Mouse (Mus musculus) gastrocnemius, adult 18-20 months (tissue): ENCODE measurements at regions not wholly inside any gene's neighbourhood (a gene's known extent, or its start where the extent isn't known, plus 50 kb on each side); places are given as distances from the start of the nearest gene placed in this dataset.

Experiments used
- DNase-seq: peaks from one replicate; pipeline ENCODE4 v3.0.0; 2021; ENCODE audit warnings: low spot score

DNA sequence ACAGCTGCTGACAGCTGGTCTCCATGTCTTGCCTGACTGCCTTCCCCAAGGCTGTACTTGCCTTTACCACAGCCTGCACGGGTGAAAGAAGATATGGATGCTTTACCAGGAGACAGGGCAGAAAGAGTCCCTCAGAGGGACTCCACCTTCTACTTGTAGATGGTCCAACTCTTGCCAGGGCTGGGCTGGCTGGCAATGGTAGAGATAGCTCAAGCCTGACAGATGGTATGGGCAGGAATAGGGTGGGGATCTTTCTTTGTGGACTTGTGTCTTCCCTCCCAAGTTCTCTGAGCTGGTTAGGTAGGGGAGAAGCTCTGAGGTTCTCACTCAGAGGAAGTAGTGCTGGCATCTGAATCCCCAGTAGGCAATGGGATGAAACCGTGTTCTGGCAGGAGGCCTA is 93.9 kb upstream of the Ret start:
- no peak for DNase-seq

DNA sequence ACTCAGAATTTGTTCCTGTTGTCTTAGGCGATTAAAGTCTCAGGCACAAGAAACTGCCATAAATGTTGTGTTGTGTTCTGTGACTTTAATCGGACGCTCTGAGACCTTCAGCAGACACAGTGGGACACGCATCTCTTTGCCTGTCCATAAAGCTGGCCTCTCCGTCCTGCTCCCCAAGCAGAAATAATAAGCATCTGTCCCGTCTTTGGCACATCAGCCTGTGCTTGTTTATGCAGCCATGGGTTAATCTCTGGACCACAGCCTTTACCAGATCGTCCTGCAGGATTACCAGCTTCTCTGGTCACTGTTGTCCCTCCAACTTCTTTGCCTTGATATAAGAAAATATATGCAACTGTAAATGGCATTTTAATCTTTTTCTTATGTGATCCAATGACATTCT is 87.7 kb upstream of the Ret start:
- DNase-seq, result no peak

DNA sequence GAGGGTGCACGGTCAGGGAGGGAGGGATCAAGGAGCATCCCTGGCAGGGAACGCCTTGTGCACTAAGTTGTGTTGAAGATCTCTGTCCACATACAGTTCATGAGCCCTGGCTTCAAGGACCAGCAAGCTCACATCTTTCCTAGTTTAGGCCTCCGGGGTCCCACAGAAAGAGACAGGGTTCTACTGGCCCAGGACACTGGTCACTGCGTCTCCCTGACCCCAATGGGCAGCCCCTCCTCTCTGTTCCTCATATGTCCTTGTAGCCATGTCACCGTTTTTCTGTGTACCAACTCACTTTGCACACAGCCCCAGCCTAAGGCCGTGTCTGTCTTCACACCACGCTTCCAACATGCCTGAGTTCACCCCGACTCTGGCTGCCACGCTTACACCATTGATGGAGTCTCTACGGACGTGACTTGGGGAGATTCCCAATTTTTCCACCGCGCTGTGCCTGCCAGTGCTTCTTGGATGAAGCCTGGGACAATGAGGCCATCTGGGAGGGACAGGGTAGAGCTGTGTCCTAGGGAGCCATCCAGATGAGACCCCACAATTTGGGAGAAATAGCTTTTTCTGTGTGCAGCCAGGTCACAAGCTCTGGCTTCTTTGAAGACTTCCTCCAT is 86.5 kb upstream of the Ret start:
- no peak for DNase-seq

DNA sequence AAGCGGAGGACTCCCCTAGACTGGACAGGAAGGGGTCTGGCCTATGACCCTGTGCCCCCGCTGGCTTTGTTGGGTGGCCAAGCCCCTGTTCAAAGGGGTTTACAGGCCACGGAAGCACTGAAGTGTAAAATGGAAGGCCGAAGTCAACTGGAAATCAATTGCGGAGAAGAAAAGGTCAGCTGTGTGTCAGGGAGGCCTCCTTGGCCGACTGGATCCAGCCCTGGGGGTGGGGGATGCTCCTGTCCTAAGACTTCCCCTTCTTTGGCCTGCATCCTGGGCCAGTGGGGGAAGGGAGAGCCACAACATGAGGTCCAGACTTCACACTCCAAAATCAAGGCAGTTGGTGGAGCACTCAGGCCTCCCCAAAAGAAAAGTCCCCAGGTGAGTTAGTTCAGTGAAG is 66.4 kb upstream of the Ret start:
- no peak for DNase-seq

DNA sequence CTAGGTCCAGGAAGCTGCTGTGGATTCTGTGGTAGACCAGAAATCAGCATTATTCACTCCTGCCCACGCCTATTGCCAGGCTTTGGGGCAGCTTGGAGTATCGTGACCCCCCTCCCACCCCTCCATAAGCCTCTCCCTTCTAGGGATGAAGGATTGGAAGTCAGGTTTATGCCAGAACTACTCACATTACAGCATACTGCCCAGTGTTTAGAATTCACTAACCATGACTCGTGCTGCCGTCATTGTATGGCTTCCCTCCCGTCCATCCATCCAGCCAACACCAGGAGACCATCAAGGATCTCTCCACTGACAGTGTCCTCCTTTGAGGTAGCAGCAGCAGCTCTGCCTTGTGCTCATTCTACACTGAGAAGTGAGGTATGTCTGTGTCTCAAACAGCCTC is 62.4 kb upstream of the Ret start:
- DNase-seq, result no peak

DNA sequence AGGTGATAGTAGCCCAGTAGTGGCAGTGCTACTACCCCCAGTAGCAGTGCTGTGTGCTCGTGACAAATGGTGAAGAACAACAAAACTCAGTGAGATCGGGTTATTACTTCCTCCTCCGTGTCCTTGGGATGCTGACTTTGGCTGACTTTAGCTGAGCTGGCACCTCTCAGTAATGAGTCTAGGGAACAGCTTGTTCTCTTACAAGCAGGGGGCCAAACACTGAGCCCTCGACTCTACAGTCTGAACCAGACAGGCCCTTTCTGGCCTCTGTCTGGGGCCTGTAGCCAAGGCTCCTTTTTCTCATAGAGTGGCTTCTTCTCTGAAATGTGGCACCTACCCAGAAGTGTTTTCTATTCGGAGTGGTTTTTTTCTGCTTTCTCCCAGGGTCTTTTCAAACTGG is 57.4 kb upstream of the Ret start:
- DNase-seq, result no peak

GRCm38 (mm10) chr6:118252711-118253110 is 55.2 kb upstream of the Ret start:
- peak; percentile 54 for DNase-seq

DNA sequence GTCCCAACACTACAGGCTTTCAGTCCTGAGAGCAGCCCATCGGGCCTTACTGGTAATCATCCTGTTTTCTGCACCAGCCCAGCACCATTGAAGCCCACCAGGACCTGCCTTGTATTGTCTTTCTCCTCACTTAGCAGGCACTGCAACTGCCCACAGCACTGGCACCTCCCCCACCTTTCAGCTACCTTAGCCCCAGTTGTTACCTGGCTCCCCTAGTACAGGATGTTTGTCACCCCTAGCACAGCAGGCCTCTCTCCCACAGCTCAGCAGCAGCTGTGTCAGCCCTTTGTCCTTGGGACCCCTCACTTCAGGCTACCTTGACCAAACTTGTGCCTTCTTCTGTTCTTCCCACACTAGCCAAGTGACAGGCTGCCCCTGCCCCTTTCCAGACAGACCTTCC is 53.6 kb upstream of the Ret start:
- DNase-seq, result no peak

GRCm38 (mm10) chr6:118250006-118250405 is 52.5 kb upstream of the Ret start:
- DNase-seq, result no peak
